Mouse (Mus musculus) liver, embryonic 18 days (tissue): ENCODE measurements around the gene Ffar2. TPM values are rescaled to one million over a fixed set of nuclear protein-coding genes. Genes with fewer than 3 reads are reported as not detected.

ENCODE experiments used
- polyA plus RNA-seq: library from polyadenylated mRNA; depleted of rRNA; stranded (reverse); fragments of >200 nt; gene quantifications from 2 replicates; pipeline ENCODE4 v1.2.3, GENCODE M21; 2012; rRNA removed

The Ffar2 gene
- polyA plus RNA-seq, result 1.4 and 1.7 TPM in 2 replicates

DNA sequence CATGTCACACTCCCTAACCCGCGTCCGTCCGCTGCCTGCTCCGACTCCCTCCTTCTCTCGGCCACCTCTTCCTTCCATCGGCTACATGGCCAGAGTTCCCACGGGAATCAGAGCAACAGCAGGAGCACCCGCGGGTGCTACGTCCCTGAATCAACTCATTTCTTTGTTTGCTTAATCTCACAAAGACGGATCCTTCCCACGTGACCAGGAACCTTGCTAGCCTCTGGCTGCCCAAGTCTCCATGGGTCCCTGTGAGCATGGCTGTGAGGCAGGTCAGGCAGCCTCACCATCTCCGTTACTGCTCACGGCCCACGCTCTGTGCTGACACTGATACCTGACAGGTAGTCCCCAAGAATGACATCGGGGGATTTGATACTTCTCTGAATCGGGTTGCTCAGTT is at the start of gene Ffar2:
TSS of gene Ffar2 (minus strand) at position 101 of the 400 bp plus-strand sequence.

DNA sequence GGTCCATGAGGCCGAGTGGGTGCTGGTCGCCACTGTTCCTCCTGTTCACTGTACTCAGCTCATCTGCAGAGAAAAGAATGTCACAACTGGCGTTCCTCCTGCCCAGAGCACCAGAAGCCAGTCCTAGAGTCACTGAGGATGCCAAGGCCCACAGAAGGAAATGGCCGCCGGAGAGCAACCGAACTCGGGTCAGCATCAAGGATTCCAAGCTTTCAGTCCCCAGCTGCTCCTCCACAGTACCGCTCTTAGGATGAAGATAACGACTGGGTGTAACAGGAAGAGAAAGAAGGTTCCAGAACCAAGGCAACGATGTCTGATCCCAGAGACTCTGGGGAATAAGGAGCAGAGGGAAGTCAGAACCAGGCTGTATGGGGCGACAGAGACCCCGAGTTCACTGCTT is 37.9 kb upstream of the Ffar2 start, which contains the start of gene Ffar1:
TSS of gene Ffar1 (minus strand) at position 101 of the 400 bp plus-strand sequence.

GRCm38 (mm10) chr7:30856078-30856477 is 32.5 kb upstream of the Ffar2 start, which contains the start of gene Ffar3:
Gene Ffar3, minus strand, starts transcription at chr7:30856178.

GRCm38 (mm10) chr7:30787377-30788022 is 36.1 kb downstream of the Ffar2 start, which contains the start of gene Krtdap:
Gene Krtdap, plus strand, starts transcription at chr7:30787896.

Other genes starting within 250 kb of the Ffar2 start
- gene Kmt2b, start 235.0 kb downstream of the Ffar2 start, polyA plus RNA-seq, result 8.2 and 10.0 TPM in 2 replicates
- gene Zbtb32, start 224.9 kb downstream of the Ffar2 start, polyA plus RNA-seq, result 0.24 and 0.36 TPM in 2 replicates
- 0.23 and 0.35 TPM in 2 replicates for gene Upk1a, start 210.9 kb downstream of the Ffar2 start, polyA plus RNA-seq
- 514 and 548 TPM in 2 replicates for gene Cox6b1, start 197.6 kb downstream of the Ffar2 start, polyA plus RNA-seq
- gene Etv2, start 187.9 kb downstream of the Ffar2 start, polyA plus RNA-seq, result not detected in 2 replicates
- gene Rbm42, start 173.5 kb downstream of the Ffar2 start, polyA plus RNA-seq, result 21.2 and 21.7 TPM in 2 replicates
- gene Haus5, start 158.8 kb downstream of the Ffar2 start, polyA plus RNA-seq, result 13.8 and 14.4 TPM in 2 replicates
- not detected in 2 replicates for gene Pmis2, start 152.2 kb downstream of the Ffar2 start, polyA plus RNA-seq
- 0.24 and 0.43 TPM in 2 replicates for gene 2200002J24Rik, start 124.8 kb downstream of the Ffar2 start, polyA plus RNA-seq
- gene Atp4a, start 111.6 kb downstream of the Ffar2 start, polyA plus RNA-seq, result 2.5 and 3.2 TPM in 2 replicates
- 82.8 and 85.1 TPM in 2 replicates for gene Tmem147, start 94.2 kb downstream of the Ffar2 start, polyA plus RNA-seq
- 0.06 TPM in 1 of 2 replicates, not detected in the other for gene Gapdhs, start 80.1 kb downstream of the Ffar2 start, polyA plus RNA-seq
- gene Sbsn, start 72.3 kb downstream of the Ffar2 start, polyA plus RNA-seq, result 0.99 and 1.0 TPM in 2 replicates
- gene Dmkn, start 60.0 kb downstream of the Ffar2 start, polyA plus RNA-seq, result 1.4 and 1.5 TPM in 2 replicates
- 0.16 and 1.4 TPM in 2 replicates for gene Krtdap, start 35.9 kb downstream of the Ffar2 start, polyA plus RNA-seq
- gene Ffar3, start 32.4 kb upstream of the Ffar2 start, polyA plus RNA-seq, result not detected in 2 replicates
- gene Ffar1, start 37.8 kb upstream of the Ffar2 start, polyA plus RNA-seq, result 0.06 and 0.07 TPM in 2 replicates
- gene Cd22, start 56.6 kb upstream of the Ffar2 start, polyA plus RNA-seq, result 3.4 and 4.7 TPM in 2 replicates
- gene Mag, start 91.1 kb upstream of the Ffar2 start, polyA plus RNA-seq, result 0.32 and 0.35 TPM in 2 replicates
- not detected in 2 replicates for gene Hamp2, start 100.9 kb upstream of the Ffar2 start, polyA plus RNA-seq
- gene Hamp, start 120.3 kb upstream of the Ffar2 start, polyA plus RNA-seq, result 30.9 and 57.5 TPM in 2 replicates
- gene Usf2, start 133.0 kb upstream of the Ffar2 start, polyA plus RNA-seq, result 47.1 and 50.1 TPM in 2 replicates
- 31.7 and 32.1 TPM in 2 replicates for gene Lsr, start 149.7 kb upstream of the Ffar2 start, polyA plus RNA-seq
- gene Fam187b, start 150.0 kb upstream of the Ffar2 start, polyA plus RNA-seq, result 4.2 and 4.8 TPM in 2 replicates
- 21.8 and 22.9 TPM in 2 replicates for gene Fxyd5, start 218.7 kb upstream of the Ffar2 start, polyA plus RNA-seq
- gene Fxyd7, start 227.7 kb upstream of the Ffar2 start, polyA plus RNA-seq, result 0.53 and 0.70 TPM in 2 replicates
- 186 and 200 TPM in 2 replicates for gene Fxyd1, start 233.4 kb upstream of the Ffar2 start, polyA plus RNA-seq
- 0.21 and 0.23 TPM in 2 replicates for gene Lgi4, start 235.6 kb upstream of the Ffar2 start, polyA plus RNA-seq